Mouse (Mus musculus): ENCODE measurements at regions not wholly inside any gene's neighbourhood (a gene's known extent, or its start where the extent isn't known, plus 50 kb on each side); places are given as distances from the start of the nearest gene placed in this dataset.

- no peak for ATAC-seq (ENCODE audit: insufficient number of reproducible peaks, low FRiP score, low TSS enrichment)
Observed at GRCm38 (mm10) chr3:37987007-37987774, 262.9 kb upstream of the Gm5148 start.

DNA sequence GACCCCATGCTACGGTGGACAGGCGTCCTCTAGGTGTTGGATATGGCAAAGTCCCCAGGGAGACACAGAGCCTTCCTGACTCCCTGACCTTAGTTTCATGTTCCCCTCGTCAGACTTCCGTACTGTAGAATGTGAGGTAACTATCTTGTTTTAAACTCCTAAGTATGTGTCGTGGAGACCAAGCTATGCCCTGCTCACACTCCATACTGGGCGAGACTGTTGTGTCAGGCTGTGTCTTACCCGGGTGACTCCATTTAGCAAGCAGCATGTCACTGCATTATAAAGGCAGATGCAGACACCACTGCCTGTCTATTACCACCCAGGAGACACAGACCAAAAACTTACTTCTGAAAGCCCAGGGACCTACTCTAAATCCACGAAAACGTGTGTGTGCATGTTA, 260.4 kb upstream of the Gm5148 start:
- no peak for ATAC-seq (ENCODE audit: insufficient number of reproducible peaks, low FRiP score, low TSS enrichment)

- no peak for ATAC-seq (ENCODE audit: insufficient number of reproducible peaks, low FRiP score, low TSS enrichment)
Observed at GRCm38 (mm10) chr3:37981481-37982180, 257.3 kb upstream of the Gm5148 start.

- no peak for ATAC-seq (ENCODE audit: insufficient number of reproducible peaks, low FRiP score, low TSS enrichment)
Observed at GRCm38 (mm10) chr3:37979871-37980270, 255.6 kb upstream of the Gm5148 start.

GRCm38 (mm10) chr3:37978481-37978880, 254.2 kb upstream of the Gm5148 start:
- ATAC-seq (ENCODE audit: insufficient number of reproducible peaks, low FRiP score, low TSS enrichment) = peak; percentile 41; the same call in 1 of the 2 replicates

- no peak for ATAC-seq (ENCODE audit: insufficient number of reproducible peaks, low FRiP score, low TSS enrichment)
Observed at GRCm38 (mm10) chr3:37977453-37977852, 253.2 kb upstream of the Gm5148 start.

GRCm38 (mm10) chr3:37976566-37976965, 252.3 kb upstream of the Gm5148 start:
- 0 out of 2 replicates have a peak, but pooled peaks have one; percentile 7 for ATAC-seq (ENCODE audit: insufficient number of reproducible peaks, low FRiP score, low TSS enrichment)

GRCm38 (mm10) chr3:37975194-37975756, 251.0 kb upstream of the Gm5148 start:
- no peak for ATAC-seq (ENCODE audit: insufficient number of reproducible peaks, low FRiP score, low TSS enrichment)

DNA sequence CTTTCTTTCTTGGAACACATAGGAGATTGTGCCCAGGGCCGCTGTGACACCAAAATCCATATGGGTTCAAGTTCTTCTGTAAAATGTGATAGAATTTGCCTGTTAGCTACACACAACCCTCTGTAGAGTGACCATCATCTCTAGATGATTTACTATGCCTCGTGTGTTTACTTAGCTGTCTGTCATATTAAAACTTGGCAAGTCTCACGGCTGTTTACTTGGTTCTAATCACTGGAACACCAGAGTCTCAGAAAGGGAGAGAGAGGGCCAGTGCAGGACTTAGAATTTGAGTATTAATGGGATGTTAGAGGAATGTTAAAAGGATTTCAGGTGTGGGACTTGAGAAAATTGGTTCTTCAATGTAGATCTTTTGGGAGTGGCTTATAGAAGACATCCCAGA, 248.6 kb upstream of the Gm5148 start:
- ATAC-seq (ENCODE audit: insufficient number of reproducible peaks, low FRiP score, low TSS enrichment) = no peak

GRCm38 (mm10) chr3:37971240-37971639, 246.9 kb upstream of the Gm5148 start:
- no peak for ATAC-seq (ENCODE audit: insufficient number of reproducible peaks, low FRiP score, low TSS enrichment)

DNA sequence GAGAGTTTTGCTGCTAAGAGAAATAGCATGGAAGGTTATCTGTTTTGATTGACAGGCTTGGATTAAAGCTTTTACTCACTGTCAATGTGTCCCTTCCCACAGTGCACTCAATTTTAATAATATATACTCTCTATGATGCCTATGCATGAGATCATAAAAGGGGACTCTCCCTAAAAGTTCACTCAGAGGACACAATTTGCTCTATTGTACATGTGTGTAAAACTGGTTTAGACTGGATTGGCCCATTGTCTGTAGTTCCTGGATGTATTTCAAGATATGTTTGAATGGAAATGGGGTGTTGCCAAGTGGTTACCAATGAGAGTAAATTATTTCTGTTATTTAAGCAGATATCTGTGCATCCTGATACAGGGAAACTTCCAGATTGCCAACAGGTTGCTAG, 244.4 kb upstream of the Gm5148 start:
- ATAC-seq (ENCODE audit: insufficient number of reproducible peaks, low FRiP score, low TSS enrichment) = no peak

DNA sequence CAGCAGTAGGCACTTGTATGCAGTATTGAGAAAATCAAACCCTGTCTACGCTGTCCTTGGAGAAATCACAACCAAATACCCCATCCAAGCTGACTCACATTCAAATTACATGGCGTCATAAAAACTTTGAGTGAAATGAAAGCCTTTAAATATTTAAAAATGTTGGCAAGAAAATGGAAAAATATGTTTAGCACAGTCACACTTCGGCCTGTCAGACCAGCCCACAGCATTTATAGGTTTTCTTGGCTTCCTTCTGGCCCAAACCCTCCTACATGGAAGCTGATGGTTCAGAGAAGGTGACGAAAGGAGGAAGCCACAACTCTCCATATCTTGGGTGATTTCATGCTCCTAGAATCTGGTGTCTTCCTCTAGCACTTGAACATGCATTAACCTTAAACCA, 240.9 kb upstream of the Gm5148 start:
- ATAC-seq (ENCODE audit: insufficient number of reproducible peaks, low FRiP score, low TSS enrichment) = no peak

DNA sequence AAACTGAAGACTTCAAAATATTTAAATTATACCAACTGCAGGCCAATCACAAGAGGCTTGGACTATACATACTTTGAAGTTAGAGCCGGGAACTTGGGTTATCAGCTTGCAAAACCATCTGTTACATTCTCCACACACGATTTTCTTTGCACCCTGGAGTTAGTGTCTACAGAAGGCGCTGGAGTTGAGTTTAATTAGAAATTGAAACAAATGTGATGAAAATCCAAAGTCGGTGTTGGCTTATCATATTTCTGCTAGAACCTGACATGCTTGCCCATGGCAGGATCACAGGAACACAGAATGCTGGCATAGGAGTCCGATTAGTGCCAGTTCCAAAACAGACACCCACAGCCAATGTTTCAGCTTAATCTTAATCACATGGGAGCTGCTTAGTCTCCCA, 239.8 kb upstream of the Gm5148 start:
- ATAC-seq (ENCODE audit: insufficient number of reproducible peaks, low FRiP score, low TSS enrichment) = no peak

DNA sequence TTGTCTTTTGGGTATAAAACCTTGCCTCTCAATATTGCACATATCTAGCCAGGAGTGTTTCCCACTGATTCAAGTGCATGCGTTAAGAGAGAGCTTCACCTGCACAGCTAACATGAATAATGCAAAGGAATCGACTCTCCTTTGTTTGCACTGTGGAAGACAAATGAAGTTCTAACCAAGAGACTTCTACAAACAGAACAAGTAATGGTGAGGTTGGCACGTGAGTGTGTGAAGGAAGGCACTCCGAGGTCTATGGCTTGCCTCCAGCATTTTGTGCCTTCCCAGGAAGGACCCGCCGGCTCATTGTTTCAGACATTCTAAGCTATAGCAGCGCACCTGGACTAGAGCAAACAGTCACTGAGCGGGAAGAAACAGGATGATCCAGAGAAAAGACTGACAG, 238.5 kb upstream of the Gm5148 start:
- no peak for ATAC-seq (ENCODE audit: insufficient number of reproducible peaks, low FRiP score, low TSS enrichment)

DNA sequence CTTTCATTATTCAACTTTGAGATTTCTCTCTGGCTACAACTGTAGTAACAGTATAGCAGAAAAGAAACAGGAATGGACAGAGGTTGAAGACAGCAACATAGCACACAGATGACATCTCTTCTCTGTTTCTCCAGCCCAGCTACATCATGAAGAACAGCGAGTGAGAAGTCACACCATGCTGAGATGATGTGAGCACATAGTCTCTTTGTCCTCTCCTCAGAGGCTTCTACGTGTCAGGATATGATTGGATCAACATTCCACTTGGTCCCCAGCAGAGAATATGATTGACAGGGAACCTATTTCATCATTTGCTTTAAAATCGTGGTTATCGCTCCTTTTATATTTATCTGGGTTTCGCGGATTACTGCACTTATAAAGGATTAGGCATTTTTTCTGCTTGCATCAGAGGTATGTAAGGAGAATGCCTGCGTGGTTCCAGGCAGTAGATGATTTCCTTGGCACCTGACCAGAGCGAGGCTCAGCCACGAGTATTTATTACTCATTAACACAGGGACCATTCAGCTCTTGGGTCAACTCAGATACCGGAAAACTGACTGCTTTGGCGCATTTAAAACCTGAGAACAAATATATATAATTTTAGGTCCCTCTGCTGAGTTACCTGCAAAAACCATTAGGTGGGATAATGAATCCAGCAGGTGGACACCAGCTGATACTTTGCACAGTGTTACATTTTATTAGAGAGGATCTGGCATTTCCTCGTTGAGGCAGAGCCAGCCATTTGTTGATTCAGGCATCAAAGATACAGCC, 237.9 kb upstream of the Gm5148 start:
- ATAC-seq (ENCODE audit: insufficient number of reproducible peaks, low FRiP score, low TSS enrichment) = no peak

DNA sequence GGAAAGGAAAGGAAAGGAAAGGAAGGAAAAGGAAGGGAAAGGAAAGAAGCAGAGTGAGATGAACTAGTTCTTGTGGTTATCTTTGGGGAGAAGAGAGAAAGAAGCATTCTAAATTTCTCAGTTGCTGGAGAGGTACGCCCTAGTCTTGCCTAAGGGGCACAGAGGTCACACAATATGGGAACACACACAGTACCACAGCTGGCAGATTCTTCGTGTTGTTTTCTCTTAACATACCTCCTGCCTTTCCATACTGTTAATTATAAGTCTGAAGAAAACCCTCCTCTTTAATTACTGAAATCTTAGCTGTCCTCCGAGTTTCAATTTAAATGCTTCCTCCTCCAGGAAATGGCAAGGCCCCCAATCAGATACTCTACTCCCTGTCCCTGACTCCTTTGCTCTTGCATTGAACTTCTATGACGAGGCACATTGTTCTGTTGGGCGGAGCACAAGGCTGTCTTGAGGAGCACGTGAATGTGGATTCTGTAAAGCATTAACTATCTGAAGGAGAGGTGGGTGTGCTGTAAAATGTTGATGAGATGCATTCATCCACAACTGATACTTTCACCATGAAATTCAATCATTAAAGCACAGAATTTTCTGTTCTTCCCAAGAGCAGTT, 234.2 kb upstream of the Gm5148 start:
- ATAC-seq (ENCODE audit: insufficient number of reproducible peaks, low FRiP score, low TSS enrichment) = no peak

- ATAC-seq (ENCODE audit: insufficient number of reproducible peaks, low FRiP score, low TSS enrichment) = no peak
Observed at GRCm38 (mm10) chr3:37956543-37956942, 232.3 kb upstream of the Gm5148 start.

- peak; percentile 91 for ATAC-seq (ENCODE audit: insufficient number of reproducible peaks, low FRiP score, low TSS enrichment)
Observed at GRCm38 (mm10) chr3:37952891-37953290, 228.6 kb upstream of the Gm5148 start.

DNA sequence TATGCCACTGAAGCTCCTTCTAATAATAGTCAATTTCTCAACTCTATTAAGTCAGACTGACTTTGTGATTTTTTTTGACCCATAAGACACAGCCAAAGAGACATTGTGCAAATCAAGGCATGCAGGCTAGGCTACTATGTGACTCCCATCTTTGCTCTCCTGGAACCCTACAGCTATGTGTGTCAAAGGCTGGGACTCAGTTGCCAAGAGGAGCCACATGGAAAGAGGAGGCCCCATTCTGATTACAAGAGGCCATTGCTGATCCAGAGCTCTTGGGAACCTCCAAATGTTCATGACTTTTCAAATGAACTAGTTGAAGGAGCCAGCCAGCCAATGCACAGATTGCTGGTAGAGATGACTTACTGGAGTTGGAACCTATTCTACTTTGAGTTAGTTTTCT, 228.0 kb upstream of the Gm5148 start:
- no peak for ATAC-seq (ENCODE audit: insufficient number of reproducible peaks, low FRiP score, low TSS enrichment)

DNA sequence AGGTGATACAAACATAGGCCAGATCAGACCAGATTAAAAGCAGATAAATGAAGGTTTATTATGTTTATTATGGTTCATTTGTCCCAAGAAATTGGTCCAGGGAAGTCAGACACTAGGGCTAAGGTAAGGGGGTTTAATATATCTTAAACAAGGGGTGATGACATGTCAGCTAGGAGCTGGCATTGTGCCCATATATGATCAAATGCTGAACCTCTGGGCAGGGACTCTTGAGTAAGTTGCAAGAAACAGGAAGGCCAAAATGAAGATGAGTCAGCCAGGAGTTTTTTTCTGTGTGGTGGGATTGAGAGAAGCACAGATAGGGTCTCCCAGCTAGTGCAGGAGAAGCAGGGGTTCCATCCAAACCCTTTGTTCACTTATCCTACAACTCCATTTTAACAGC, 219.4 kb upstream of the Gm5148 start:
- no peak for ATAC-seq (ENCODE audit: insufficient number of reproducible peaks, low FRiP score, low TSS enrichment)

Data from cerebellum, adult (tissue).